Mouse (Mus musculus) liver, adult 2 months (tissue): ENCODE data around the gene Celf2. TPM values are rescaled to one million over a fixed set of nuclear protein-coding genes. Genes with fewer than 3 reads are reported as not detected.

Experiments
- DNase-seq: peaks from one replicate; pipeline ENCODE4 v3.0.0-alpha.2; 2011; ENCODE audit warnings: low read depth, low spot score; ENCODE audit errors: extremely low read depth
- H3K27ac ChIP-seq: fragments of 200-500 bp; replicated peaks from 2 replicates; pipeline ENCODE4 v1.5.1; 2012; ENCODE audit warnings: low read depth, mild to moderate bottlenecking, control low read depth, inconsistent platforms, low read length; ENCODE audit not compliant: insufficient read depth
- H3K27me3 ChIP-seq: fragments of 200-500 bp; 2 replicates; pipeline ENCODE4 v1.6.1; 2012; ENCODE audit warnings: mild to moderate bottlenecking, moderate library complexity, low read length, inconsistent platforms; ENCODE audit not compliant: control insufficient read depth, insufficient read depth
- H3K36me3 ChIP-seq: fragments of 200-500 bp; 2 replicates; pipeline ENCODE4 v1.6.1; 2012; ENCODE audit warnings: low read length, inconsistent platforms; ENCODE audit not compliant: control insufficient read depth, insufficient read depth
- H3K4me1 ChIP-seq: fragments of 200-500 bp; 2 replicates; pipeline ENCODE4 v1.6.1; 2011; ENCODE audit warnings: low read length; ENCODE audit not compliant: control insufficient read depth, insufficient read depth
- H3K4me3 ChIP-seq: fragments of 200-500 bp; 2 replicates; pipeline ENCODE4 v1.5.1; 2011; ENCODE audit warnings: low read depth, mild to moderate bottlenecking, control low read depth, low read length, moderate library complexity; ENCODE audit not compliant: insufficient read depth
- H3K79me2 ChIP-seq: fragments of 200-500 bp; 2 replicates; pipeline ENCODE4 v1.6.1; 2012; ENCODE audit warnings: inconsistent platforms, mild to moderate bottlenecking, low read length, moderate library complexity; ENCODE audit not compliant: control insufficient read depth, insufficient read depth
- H3K9ac ChIP-seq: fragments of 200-500 bp; 2 replicates; pipeline ENCODE4 v1.6.1; 2012; ENCODE audit warnings: low read depth, mild to moderate bottlenecking, control low read depth, inconsistent platforms, low read length
- CTCF ChIP-seq: fragments of 200-500 bp; IDR thresholded peaks from 2 replicates; pipeline ENCODE4 v1.5.1; 2011; ENCODE audit warnings: low read depth, low read length, control low read depth
- POLR2A ChIP-seq: fragments of 200-500 bp; IDR thresholded peaks from 2 replicates; pipeline ENCODE4 v1.6.1; 2011; ENCODE audit warnings: low read length, control low read depth; ENCODE audit not compliant: insufficient read depth; ENCODE audit errors: extremely low read depth
- WGBS: fragments of 180-500 bp; shearing (Covaris S2); methylation state at CpG from one replicate; pipeline ENCODE4 v1.1.7; 2018; 5-methylcytosine and 5-hydroxymethylcytosine counted together
- polyA plus RNA-seq: library from polyadenylated mRNA; depleted of rRNA; stranded (reverse); fragments of >200 nt; gene quantifications from 2 replicates; pipeline ENCODE4 v1.2.3, GENCODE M21; 2012
- total RNA-seq: library from RNA; depleted of rRNA; stranded (reverse); fragments of >200 nt; gene quantifications from 2 replicates; pipeline ENCODE4 v1.2.3, GENCODE M21; 2014

Celf2 gene
- total and polyA plus RNA-seq, 2 experiments, result 2.9 to 4.7 TPM

GRCm38 (mm10) chr2:6867297-6867696 is 642.1 kb downstream of the Celf2 start:
- no peaks in the 10 kb centered on the region; the same call in 1 of the 2 replicates for H3K79me2 ChIP-seq
- no peak overlapping the region for H3K9ac ChIP-seq
- no peaks in the 10 kb centered on the region; the same call in 1 of the 2 replicates for H3K4me1 ChIP-seq
- H3K27ac ChIP-seq, result no peak overlapping the region
- peaks cover 3% of the 10 kb centered on the region; the same call in 1 of the 2 replicates for H3K27me3 ChIP-seq
- no peak for DNase-seq
- no peak overlapping the region for H3K4me3 ChIP-seq
- WGBS, result 66% methylated on average over 4 of the region's 4 CpGs
- TF ChIP-seq CTCF (no peak), POLR2A (no peak)
- H3K36me3 ChIP-seq, result no peaks in the 10 kb centered on the region

- H3K9ac ChIP-seq, result no peak overlapping the region
- 95% methylated on average over 4 of the region's 4 CpGs for WGBS
- no peaks in the 10 kb centered on the region for H3K27me3 ChIP-seq
Observed at GRCm38 (mm10) chr2:6865785-6866184, 643.6 kb downstream of the Celf2 start.

GRCm38 (mm10) chr2:6850102-6850644 is 659.2 kb downstream of the Celf2 start:
- no peaks in the 10 kb centered on the region for H3K79me2 ChIP-seq
- WGBS, result 82% methylated on average over 2 of the region's 2 CpGs
- no peaks in the 10 kb centered on the region for H3K4me1 ChIP-seq
- H3K36me3 ChIP-seq, result no peaks in the 10 kb centered on the region
- no peak overlapping the region for H3K27ac ChIP-seq
- no peak for DNase-seq
- H3K4me3 ChIP-seq, result no peak overlapping the region
- TF ChIP-seq CTCF (no peak), POLR2A (no peak)
- no peak overlapping the region for H3K9ac ChIP-seq
- H3K27me3 ChIP-seq, result no peaks in the 10 kb centered on the region

More at GRCm38 (mm10) chr2:6865785-6866184, 643.6 kb downstream of the Celf2 start:
- no peak for DNase-seq
- Histone ChIP-seq H3K79me2 (no peaks in the 10 kb centered on the region; the same call in 1 of the 2 replicates), H3K4me3 (no peak overlapping the region), H3K27ac (no peak overlapping the region), H3K4me1 (no peaks in the 10 kb centered on the region; the same call in 1 of the 2 replicates), H3K36me3 (no peaks in the 10 kb centered on the region)
- TF ChIP-seq CTCF (no peak), POLR2A (no peak)

GRCm38 (mm10) chr2:6849388-6849787 is 660.0 kb downstream of the Celf2 start:
- 58% methylated on average over 3 of the region's 3 CpGs for WGBS
- no peak overlapping the region for H3K4me3 ChIP-seq
- H3K4me1 ChIP-seq, result no peaks in the 10 kb centered on the region
- DNase-seq, result peak; percentile 41
- no peaks in the 10 kb centered on the region for H3K27me3 ChIP-seq
- no peak overlapping the region for H3K27ac ChIP-seq
- TF ChIP-seq POLR2A (no peak), CTCF (0 out of 2 replicates have a peak, but pooled peaks have one; percentile 5)
- no peaks in the 10 kb centered on the region for H3K79me2 ChIP-seq
- no peak overlapping the region for H3K9ac ChIP-seq
- H3K36me3 ChIP-seq, result no peaks in the 10 kb centered on the region

- Histone ChIP-seq H3K4me3 (no peak overlapping the region), H3K36me3 (no peaks in the 10 kb centered on the region), H3K79me2 (no peaks in the 10 kb centered on the region; the same call in 1 of the 2 replicates), H3K27ac (no peak overlapping the region), H3K27me3 (no peaks in the 10 kb centered on the region), H3K4me1 (no peaks in the 10 kb centered on the region), H3K9ac (no peak overlapping the region)
- TF ChIP-seq CTCF (no peak), POLR2A (no peak)
- DNase-seq, result no peak
- WGBS, result 94% methylated on average over 6 of the region's 6 CpGs
Observed at GRCm38 (mm10) chr2:6830021-6830420, 679.3 kb downstream of the Celf2 start.

- TF ChIP-seq POLR2A (no peak), CTCF (no peak)
- 80% methylated on average over 2 of the region's 2 CpGs for WGBS
- H3K79me2 ChIP-seq, result no peaks in the 10 kb centered on the region; the same call in 1 of the 2 replicates
- H3K4me3 ChIP-seq, result no peak overlapping the region
- no peaks in the 10 kb centered on the region for H3K4me1 ChIP-seq
- no peaks in the 10 kb centered on the region for H3K36me3 ChIP-seq
- H3K27me3 ChIP-seq, result no peaks in the 10 kb centered on the region
- DNase-seq, result no peak
- no peak overlapping the region for H3K27ac ChIP-seq
- H3K9ac ChIP-seq, result no peak overlapping the region
Observed at GRCm38 (mm10) chr2:6827583-6827982, 681.8 kb downstream of the Celf2 start.
